Mouse (Mus musculus): ENCODE measurements at regions not wholly inside any gene's neighbourhood (a gene's known extent, or its start where the extent isn't known, plus 50 kb on each side); places are given as distances from the start of the nearest gene placed in this dataset.

- TF ChIP-seq EP300 (IDR thresholded peaks at IDR 0.05; ENCODE audit: low read depth) (no peak), CTCF (IDR thresholded peaks at IDR 0.05; ENCODE audit: low read depth) (no peak)
These were observed 127.9 kb upstream of the Suclg2 start for GRCm38 (mm10) chr6:95846536-95846935.
